ENCODE assay signal across 13 mouse cellular contexts in genomic region chr1:58889826-58890546, GRCm38 (mm10).
DNase-seq lines count a peak whose midpoint lies in the region; ATAC-seq lines count a peak whose summit lies in the region.
"Had no signal": no experiment of that assay in that cellular context is flagged by ENCODE, and none has a peak within 500 bp of the region (broad histone marks: within the 10 kb centered on the region; RNA-seq: fewer than 3 reads in every experiment).

No protein-coding gene starts in this region.

- H3K36me3 ChIP-seq in hindbrain, embryonic 13.5 days = no peaks in the 10 kb centered on the region
- H3K36me3 ChIP-seq: embryonic facial prominence, embryonic 13.5 days; lung, embryonic 15.5 days had no signal

- H3K9ac ChIP-seq in hindbrain, embryonic 13.5 days = no peak overlapping the region
- H3K9ac ChIP-seq: embryonic facial prominence, embryonic 13.5 days; lung, embryonic 15.5 days had no signal

- H3K9me3 ChIP-seq in hindbrain, embryonic 13.5 days = no peaks in the 10 kb centered on the region
- H3K9me3 ChIP-seq: embryonic facial prominence, embryonic 13.5 days; lung, embryonic 15.5 days had no signal

- H3K4me1 ChIP-seq in hindbrain, embryonic 13.5 days (replicated peaks) = no peaks in the 10 kb centered on the region
- H3K4me1 ChIP-seq: embryonic facial prominence, embryonic 13.5 days; lung, embryonic 15.5 days had no signal

- ATAC-seq in hindbrain, embryonic 13.5 days (ENCODE audit: low FRiP score) = no peak
- ATAC-seq: activated CD4-positive, CD25-positive, alpha-beta regulatory T cell, adult 4 months had no signal

- no peaks in the 10 kb centered on the region for H3K27me3 ChIP-seq in hindbrain, embryonic 13.5 days
- H3K27me3 ChIP-seq: embryonic facial prominence, embryonic 13.5 days; lung, embryonic 15.5 days had no signal

- intact Hi-C loops in gastrocnemius, postnatal 36 days (cut with DNase I) = no loop called here

- no peak overlapping the region for H3K27ac ChIP-seq in hindbrain, embryonic 13.5 days
- H3K27ac ChIP-seq: embryonic facial prominence, embryonic 13.5 days; lung, embryonic 15.5 days had no signal

- H3K4me2 ChIP-seq in hindbrain, embryonic 13.5 days = no peak overlapping the region
- H3K4me2 ChIP-seq: embryonic facial prominence, embryonic 13.5 days; lung, embryonic 15.5 days had no signal

- H3K4me3 ChIP-seq in hindbrain, embryonic 13.5 days = no peak overlapping the region
- H3K4me3 ChIP-seq: embryonic facial prominence, embryonic 13.5 days; lung, embryonic 15.5 days had no signal

- DNase-seq in embryo, embryonic 10 days (ENCODE audit: low spot score) = peak; percentile 16
- no peak for DNase-seq in embryo, embryonic 10.5 days (ENCODE audit: low spot score)
- DNase-seq in R1 (ENCODE audit: low read depth, low spot score) = peak; percentile 95
- DNase-seq in kidney, postnatal 10 days = peak; percentile 43
- peak; percentile 19 for DNase-seq in lung, postnatal 10 days
- no peak for DNase-seq in gastrocnemius, postnatal 36 days
- DNase-seq in adrenal gland, postnatal 14 days = no peak
- DNase-seq: cerebellum, adult 9-11 months; midbrain, embryonic 14.5 days had no signal

- WGBS in hindbrain, embryonic 13.5 days = 73% methylated on average over 5 of the region's 5 CpGs

Comparison
In these comparisons a context has a peak if more than half of its experiments do, and no peak if none do; other contexts are left out.
1. DNase-seq: peak in embryo, embryonic 10 days (single experiment), R1 (single experiment), kidney, postnatal 10 days (single experiment) and lung, postnatal 10 days (single experiment); none in embryo, embryonic 10.5 days (single experiment), gastrocnemius, postnatal 36 days (0 of 2) and adrenal gland, postnatal 14 days (single experiment).